Mouse (Mus musculus): Measurements from ENCODE around the gene Sgo1.
A peak's percentile ranks its signal among the peaks of the same experiment; 100 is the strongest.
"Not testable (repeated sequence)": the region's sequence is repeated elsewhere in the genome, so short reads cannot be mapped to it uniquely, and the experiment has no call there.

Gene Sgo1

GRCm38 (mm10) chr17:53688877-53689802 lies at the start of gene Sgo1:
Sgo1 (minus strand) TSS chr17:53689333.
- DNase-seq = peak; percentile 97 to 98

- DNase-seq = peak; percentile 11 to 31
Measured at GRCm38 (mm10) chr17:53718916-53719315, 29.8 kb upstream of the Sgo1 start.

- DNase-seq = peak; percentile 19 to 27
Measured at GRCm38 (mm10) chr17:53718474-53718873, 29.3 kb upstream of the Sgo1 start.

- peak in 1 of 2 experiments; percentile 28 for DNase-seq
Measured at GRCm38 (mm10) chr17:53715161-53715560, 26.0 kb upstream of the Sgo1 start.

- no peak for DNase-seq
Measured at GRCm38 (mm10) chr17:53714453-53714852, 25.3 kb upstream of the Sgo1 start.

- DNase-seq = not testable (repeated sequence)
Measured at GRCm38 (mm10) chr17:53697521-53697920, 8.4 kb upstream of the Sgo1 start.

- peak; percentile 30 to 68 for DNase-seq
Measured at GRCm38 (mm10) chr17:53694039-53694438, 4.9 kb upstream of the Sgo1 start.

- DNase-seq = no peak
Measured at GRCm38 (mm10) chr17:53689946-53690345, 813 bp upstream of the Sgo1 start.

- no peak for DNase-seq
Measured at GRCm38 (mm10) chr17:53688321-53688720, 812 bp downstream of the Sgo1 start.

- DNase-seq = peak; percentile 71 to 77
Measured at GRCm38 (mm10) chr17:53678716-53679115, 10.4 kb downstream of the Sgo1 start.

GRCm38 (mm10) chr17:53670453-53670852 lies 18.7 kb downstream of the Sgo1 start:
- DNase-seq = no peak

GRCm38 (mm10) chr17:53664703-53665382 lies 24.3 kb downstream of the Sgo1 start:
- no peak for DNase-seq

- DNase-seq = no peak
Measured at GRCm38 (mm10) chr17:53664267-53664666, 24.9 kb downstream of the Sgo1 start.

- no peak for DNase-seq
Measured at GRCm38 (mm10) chr17:53661056-53661840, 27.9 kb downstream of the Sgo1 start.

GRCm38 (mm10) chr17:53659738-53660137 lies 29.4 kb downstream of the Sgo1 start:
- DNase-seq = peak; percentile 27 to 52

- no peak for DNase-seq
Measured at GRCm38 (mm10) chr17:53659230-53659629, 29.9 kb downstream of the Sgo1 start.

GRCm38 (mm10) chr17:53658668-53659067 lies 30.5 kb downstream of the Sgo1 start:
- DNase-seq = no peak

- peak; percentile 34 to 62 for DNase-seq
Measured at GRCm38 (mm10) chr17:53657391-53657790, 31.7 kb downstream of the Sgo1 start.

- DNase-seq = no peak
Measured at GRCm38 (mm10) chr17:53656369-53656860, 32.7 kb downstream of the Sgo1 start.

GRCm38 (mm10) chr17:53655959-53656358 lies 33.2 kb downstream of the Sgo1 start:
- DNase-seq = no peak

- no peak for DNase-seq
Measured at GRCm38 (mm10) chr17:53655081-53655480, 34.1 kb downstream of the Sgo1 start.

GRCm38 (mm10) chr17:53654596-53654995 lies 34.5 kb downstream of the Sgo1 start:
- DNase-seq = no peak

GRCm38 (mm10) chr17:53650251-53650661 lies 38.9 kb downstream of the Sgo1 start:
- DNase-seq = no peak

Measured in cerebellum, postnatal 25 days (tissue).